Mouse (Mus musculus): ENCODE results near the gene Syngr3. TPM values are rescaled to one million over a fixed set of nuclear protein-coding genes. Genes with fewer than 3 reads are reported as not detected.
"Not testable (repeated sequence)": the region's sequence is repeated elsewhere in the genome, so short reads cannot be mapped to it uniquely, and the experiment has no call there.

Gene Syngr3
- polyA plus RNA-seq, 1 experiment from 2014 or later, result 1.9 TPM

DNA sequence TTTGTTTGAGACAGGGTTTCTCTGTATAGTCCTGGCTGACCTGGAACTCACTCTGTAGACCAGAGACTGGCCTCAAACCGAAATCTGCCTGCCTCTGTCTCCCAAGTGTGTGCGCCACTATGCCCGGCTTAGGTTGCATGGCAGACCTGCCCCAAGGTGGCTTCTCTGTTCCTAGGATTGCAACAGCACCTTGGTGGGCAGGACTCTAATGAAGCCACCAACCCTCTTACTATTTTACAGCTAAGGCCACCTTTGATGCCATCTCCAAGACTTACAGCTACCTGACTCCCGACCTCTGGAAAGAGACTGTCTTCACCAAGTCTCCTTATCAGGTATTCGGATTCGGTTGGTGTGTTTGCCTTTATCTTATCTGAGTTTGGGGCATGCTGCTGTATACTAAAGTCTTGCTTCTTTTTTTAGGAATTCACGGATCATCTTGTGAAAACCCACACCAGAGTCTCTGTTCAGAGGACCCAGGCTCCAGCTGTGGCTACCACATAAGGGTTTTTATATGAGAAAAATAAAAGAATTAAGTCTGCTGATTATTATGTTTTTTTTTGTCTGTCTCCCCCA lies 31.7 kb upstream of the Syngr3 start:
- not testable (repeated sequence) for H3K9me3 ChIP-seq (ENCODE audit: control insufficient read depth, low read length); H3K27me3 ChIP-seq (ENCODE audit: control insufficient read depth, insufficient read depth, low read depth, low read length); H3K27ac ChIP-seq (ENCODE audit: low read length); ATAC-seq (ENCODE audit: low read depth)
- Histone ChIP-seq H3K36me3 (ENCODE audit: control insufficient read depth, insufficient read depth, low read length) (peaks cover 14% of the 10 kb centered on the region), H3K4me2 (ENCODE audit: low read depth, low read length) (peak overlapping the region; percentile 88), H3K9ac (ENCODE audit: low read length) (peak overlapping the region; percentile 65), H3K4me1 (replicated peaks; ENCODE audit: control insufficient read depth, insufficient read depth, low read length) (peaks cover 31% of the 10 kb centered on the region), H3K4me3 (ENCODE audit: low read length) (peak overlapping the region; percentile 92)
- WGBS, result 34% methylated on average over 7 of the region's 7 CpGs

DNA sequence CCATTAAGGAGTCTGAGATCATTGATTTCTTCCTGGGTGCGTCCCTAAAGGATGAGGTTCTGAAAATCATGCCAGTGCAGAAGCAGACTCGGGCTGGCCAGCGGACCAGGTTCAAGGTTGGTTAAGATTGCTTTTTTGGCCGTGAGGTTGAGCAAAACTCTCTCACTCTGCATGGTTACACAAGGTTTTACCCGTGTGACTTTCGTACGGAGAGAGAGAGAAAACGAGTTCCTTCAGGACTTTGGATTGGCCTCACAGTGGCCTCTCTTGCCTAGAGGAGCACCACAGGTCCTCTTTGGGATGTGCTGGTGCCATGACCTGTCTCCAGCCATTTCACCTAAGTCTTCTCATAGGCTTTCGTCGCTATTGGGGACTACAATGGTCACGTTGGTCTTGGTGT lies 30.9 kb upstream of the Syngr3 start:
- not testable (repeated sequence) for H3K27me3 ChIP-seq (ENCODE audit: control insufficient read depth, insufficient read depth, low read depth, low read length); H3K9me3 ChIP-seq (ENCODE audit: control insufficient read depth, low read length); ATAC-seq (ENCODE audit: low read depth)
- Histone ChIP-seq H3K36me3 (ENCODE audit: control insufficient read depth, insufficient read depth, low read length) (peaks cover 18% of the 10 kb centered on the region), H3K9ac (ENCODE audit: low read length) (peak overlapping the region; percentile 85), H3K4me1 (replicated peaks; ENCODE audit: control insufficient read depth, insufficient read depth, low read length) (peaks cover 31% of the 10 kb centered on the region), H3K4me3 (ENCODE audit: low read length) (peak overlapping the region; percentile 92), H3K27ac (ENCODE audit: low read length) (peak overlapping the region; percentile 80; the same call in 1 of the 2 replicates), H3K4me2 (ENCODE audit: low read depth, low read length) (peak overlapping the region; percentile 88)
- WGBS, result under 1% methylated on average over 10 of the region's 11 CpGs

DNA sequence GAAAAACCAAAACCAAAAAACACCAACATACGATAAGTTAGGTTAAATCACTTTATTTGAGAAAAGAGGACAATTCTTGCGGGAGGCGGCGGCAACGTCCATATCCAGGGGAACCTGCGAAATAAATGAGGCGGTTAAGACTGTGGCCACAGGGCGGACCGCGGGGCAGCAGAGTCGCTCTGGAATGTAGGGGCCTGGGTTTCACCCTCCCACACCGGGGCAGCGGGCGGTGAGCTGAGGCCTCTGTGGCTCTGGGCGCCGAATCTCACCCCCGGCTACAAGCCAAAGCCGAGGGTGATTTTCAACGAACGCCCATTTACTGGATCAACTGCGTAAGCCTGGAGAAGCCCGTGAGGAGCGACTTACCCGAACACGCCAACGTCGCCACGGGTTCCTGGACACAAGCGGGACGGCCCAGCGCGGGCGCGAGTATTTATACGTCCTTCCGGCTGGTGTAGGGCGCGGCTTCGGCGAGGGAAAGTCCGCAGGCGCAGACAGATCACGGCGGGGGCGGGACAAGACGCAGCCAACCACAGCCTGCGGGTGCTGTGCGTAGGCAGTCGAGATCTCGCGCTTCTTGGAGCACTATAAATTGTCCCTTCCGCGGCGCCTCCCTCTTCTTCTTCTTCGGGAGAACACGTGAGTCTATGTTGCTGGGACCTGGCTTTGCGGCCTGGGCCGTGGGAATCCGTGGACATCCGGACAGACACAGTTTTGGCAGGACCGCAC lies 29.9 kb upstream of the Syngr3 start:
- peaks cover 31% of the 10 kb centered on the region for H3K4me1 ChIP-seq (replicated peaks; ENCODE audit: control insufficient read depth, insufficient read depth, low read length)
- H3K27me3 ChIP-seq (ENCODE audit: control insufficient read depth, insufficient read depth, low read depth, low read length), result no peaks in the 10 kb centered on the region
- H3K4me3 ChIP-seq (ENCODE audit: low read length), result peak overlapping the region; percentile 92
- peak overlapping the region; percentile 97 for H3K9ac ChIP-seq (ENCODE audit: low read length)
- peak overlapping the region; percentile 87 for H3K27ac ChIP-seq (ENCODE audit: low read length)
- ATAC-seq (ENCODE audit: low read depth), result peak; percentile 98
- peaks cover 18% of the 10 kb centered on the region for H3K36me3 ChIP-seq (ENCODE audit: control insufficient read depth, insufficient read depth, low read length)
- 0% methylated on average over 61 of the region's 61 CpGs for WGBS
- H3K4me2 ChIP-seq (ENCODE audit: low read depth, low read length), result peak overlapping the region; percentile 88
- H3K9me3 ChIP-seq (ENCODE audit: control insufficient read depth, low read length), result no peaks in the 10 kb centered on the region

DNA sequence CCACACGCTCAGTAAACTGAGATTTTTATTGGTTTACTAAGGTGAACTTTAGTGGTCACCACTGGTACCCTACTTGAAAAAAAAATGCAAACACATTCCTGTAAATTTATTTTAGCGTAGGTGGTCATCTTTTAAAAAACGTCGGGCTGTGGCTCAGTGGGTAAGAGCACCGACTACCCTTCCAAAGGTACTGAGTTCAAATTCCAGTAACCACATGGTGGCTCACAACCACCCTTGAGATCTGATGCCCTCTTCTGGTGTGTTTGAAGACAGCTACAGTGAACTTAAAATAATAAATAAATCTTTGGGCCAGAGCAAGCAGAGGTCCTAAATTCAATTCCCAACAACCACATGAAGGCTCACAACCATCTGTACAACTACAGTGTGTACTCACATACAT lies 29.2 kb upstream of the Syngr3 start:
- ATAC-seq (ENCODE audit: low read depth); H3K27me3 ChIP-seq (ENCODE audit: control insufficient read depth, insufficient read depth, low read depth, low read length); H3K27ac ChIP-seq (ENCODE audit: low read length); H3K9me3 ChIP-seq (ENCODE audit: control insufficient read depth, low read length): not testable (repeated sequence)
- peaks cover 29% of the 10 kb centered on the region for H3K4me1 ChIP-seq (replicated peaks; ENCODE audit: control insufficient read depth, insufficient read depth, low read length)
- H3K4me3 ChIP-seq (ENCODE audit: low read length), result peak overlapping the region; percentile 92
- 54% methylated on average over 5 of the region's 5 CpGs for WGBS
- H3K4me2 ChIP-seq (ENCODE audit: low read depth, low read length), result peak overlapping the region; percentile 65
- peak overlapping the region; percentile 97 for H3K9ac ChIP-seq (ENCODE audit: low read length)
- peaks cover 18% of the 10 kb centered on the region for H3K36me3 ChIP-seq (ENCODE audit: control insufficient read depth, insufficient read depth, low read length)

DNA sequence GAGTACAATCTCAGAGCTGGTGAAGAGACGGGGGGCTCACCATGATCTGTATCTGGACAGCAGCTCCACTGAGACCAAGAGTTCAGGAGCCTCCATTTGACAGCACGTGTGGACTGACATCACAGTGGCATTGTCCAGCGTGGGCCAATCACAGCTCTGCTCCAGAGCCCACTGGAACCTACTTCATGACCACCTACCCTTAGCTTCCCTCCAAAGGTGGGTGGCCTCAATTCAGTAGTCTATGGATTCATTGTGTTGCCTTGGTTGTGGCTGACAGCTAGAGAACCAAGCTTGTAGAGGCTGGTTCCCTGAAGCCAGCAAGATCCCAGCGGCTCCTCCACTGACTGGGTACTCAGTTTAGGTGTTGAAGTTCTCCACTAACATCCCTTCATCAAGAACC lies 28.2 kb upstream of the Syngr3 start, which contains the start of the genes Rnf151 and Rps2:
Rnf151 (minus strand) TSS at position 121 of the 400 bp plus-strand sequence.
Rps2 (plus strand) TSS at position 174 of the 400 bp plus-strand sequence.
- Histone ChIP-seq H3K4me3 (ENCODE audit: low read length) (peak within 1 kb of the TSS; percentile 92), H3K27me3 (ENCODE audit: control insufficient read depth, insufficient read depth, low read depth, low read length) (no peaks in the 10 kb centered on the region), H3K9me3 (ENCODE audit: control insufficient read depth, low read length) (no peaks in the 10 kb centered on the region), H3K4me2 (ENCODE audit: low read depth, low read length) (peak within 1 kb of the TSS; percentile 65), H3K9ac (ENCODE audit: low read length) (peak within 1 kb of the TSS; percentile 97), H3K27ac (ENCODE audit: low read length) (no peak within 1 kb of the TSS), H3K36me3 (ENCODE audit: control insufficient read depth, insufficient read depth, low read length) (peaks cover 18% of the 10 kb centered on the region), H3K4me1 (replicated peaks; ENCODE audit: control insufficient read depth, insufficient read depth, low read length) (peaks cover 23% of the 10 kb centered on the region)
- no peak for ATAC-seq (ENCODE audit: low read depth)
- 83% methylated on average over 4 of the region's 4 CpGs for WGBS

DNA sequence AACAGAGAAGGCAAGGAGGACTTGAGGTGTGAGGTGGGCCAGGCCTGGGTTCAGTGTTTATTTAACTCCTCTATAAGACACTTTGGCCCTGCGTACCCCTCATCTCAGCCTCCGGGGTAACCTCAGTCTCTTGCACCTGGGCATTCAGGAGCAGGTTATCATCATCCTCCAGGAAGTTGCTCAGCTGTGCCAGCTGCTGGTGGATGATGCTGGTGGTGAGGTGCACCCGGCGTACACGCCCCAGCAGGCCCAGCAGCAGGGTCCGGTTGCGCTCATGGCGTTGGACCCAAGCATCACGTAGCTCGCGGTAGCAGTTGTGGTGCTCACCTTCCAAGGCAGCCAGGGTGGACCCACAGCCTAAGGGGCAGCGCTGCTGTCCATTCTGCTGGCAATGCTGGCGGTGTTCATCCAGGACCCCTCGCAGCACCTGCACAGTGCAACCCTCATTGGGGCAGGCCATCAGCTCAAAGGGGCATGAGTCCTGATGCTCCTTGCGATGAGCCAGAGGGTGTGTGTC lies 26.5 kb upstream of the Syngr3 start:
- Histone ChIP-seq H3K4me2 (ENCODE audit: low read depth, low read length) (no peak overlapping the region), H3K9ac (ENCODE audit: low read length) (no peak overlapping the region), H3K9me3 (ENCODE audit: control insufficient read depth, low read length) (no peaks in the 10 kb centered on the region), H3K27me3 (ENCODE audit: control insufficient read depth, insufficient read depth, low read depth, low read length) (no peaks in the 10 kb centered on the region), H3K36me3 (ENCODE audit: control insufficient read depth, insufficient read depth, low read length) (peaks cover 6% of the 10 kb centered on the region; the same call in 1 of the 2 replicates), H3K4me3 (ENCODE audit: low read length) (no peak overlapping the region), H3K4me1 (replicated peaks; ENCODE audit: control insufficient read depth, insufficient read depth, low read length) (peaks cover 7% of the 10 kb centered on the region), H3K27ac (ENCODE audit: low read length) (no peak overlapping the region)
- WGBS, result 94% methylated on average over 15 of the region's 15 CpGs
- ATAC-seq (ENCODE audit: low read depth), result no peak

DNA sequence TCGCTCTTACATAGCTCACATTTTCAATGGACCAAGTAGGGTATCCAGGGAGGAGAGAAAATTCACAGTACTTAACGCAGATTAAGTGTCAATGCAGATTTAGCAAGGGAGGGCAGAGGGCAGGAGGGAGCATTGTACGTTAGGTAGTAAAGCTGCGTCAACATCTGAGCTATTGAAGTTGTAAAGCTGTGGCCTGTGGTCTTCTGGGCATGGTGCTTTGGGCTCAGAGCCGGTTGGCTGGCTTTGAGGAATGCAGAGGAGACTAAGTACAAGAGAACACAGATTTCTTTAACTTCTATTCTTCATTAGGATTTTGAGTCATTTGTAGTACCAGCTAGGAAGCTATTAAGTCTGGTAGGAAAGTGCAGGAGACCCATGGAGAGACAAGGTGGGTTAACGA lies 25.8 kb upstream of the Syngr3 start:
- Histone ChIP-seq H3K4me3 (ENCODE audit: low read length) (no peak overlapping the region), H3K4me1 (replicated peaks; ENCODE audit: control insufficient read depth, insufficient read depth, low read length) (peaks cover 6% of the 10 kb centered on the region), H3K9me3 (ENCODE audit: control insufficient read depth, low read length) (no peaks in the 10 kb centered on the region), H3K27me3 (ENCODE audit: control insufficient read depth, insufficient read depth, low read depth, low read length) (no peaks in the 10 kb centered on the region), H3K27ac (ENCODE audit: low read length) (no peak overlapping the region), H3K4me2 (ENCODE audit: low read depth, low read length) (no peak overlapping the region), H3K9ac (ENCODE audit: low read length) (no peak overlapping the region), H3K36me3 (ENCODE audit: control insufficient read depth, insufficient read depth, low read length) (peaks cover 6% of the 10 kb centered on the region; the same call in 1 of the 2 replicates)
- ATAC-seq (ENCODE audit: low read depth), result no peak
- 75% methylated on average over 6 of the region's 6 CpGs for WGBS

DNA sequence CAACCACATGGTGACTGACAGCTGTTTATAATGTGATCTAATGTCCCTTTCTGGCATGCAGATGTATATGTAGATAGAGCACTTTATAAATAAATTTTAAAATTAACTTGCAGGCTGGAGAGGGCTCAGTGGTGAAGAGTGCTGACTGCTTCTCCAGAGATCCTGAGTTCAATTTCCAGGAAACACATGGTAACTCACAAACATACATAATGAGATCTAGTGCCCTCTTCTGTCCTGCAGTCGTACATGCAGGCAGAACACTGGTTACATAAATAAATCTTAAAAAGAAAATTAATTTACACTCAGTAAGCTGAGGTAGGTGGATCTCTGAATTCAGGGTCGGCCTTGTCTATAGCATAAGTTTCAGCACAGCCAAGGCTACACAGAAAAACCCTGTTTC lies 18.9 kb upstream of the Syngr3 start:
- Histone ChIP-seq H3K4me2 (ENCODE audit: low read depth, low read length) (peak overlapping the region; percentile 79), H3K9ac (ENCODE audit: low read length) (no peak overlapping the region), H3K36me3 (ENCODE audit: control insufficient read depth, insufficient read depth, low read length) (peaks cover 8% of the 10 kb centered on the region), H3K27ac (ENCODE audit: low read length) (no peak overlapping the region), H3K4me1 (replicated peaks; ENCODE audit: control insufficient read depth, insufficient read depth, low read length) (peaks cover 7% of the 10 kb centered on the region), H3K4me3 (ENCODE audit: low read length) (no peak overlapping the region; the same call in 1 of the 2 replicates), H3K9me3 (ENCODE audit: control insufficient read depth, low read length) (no peaks in the 10 kb centered on the region), H3K27me3 (ENCODE audit: control insufficient read depth, insufficient read depth, low read depth, low read length) (no peaks in the 10 kb centered on the region)
- no peak for ATAC-seq (ENCODE audit: low read depth)
- WGBS, result 25% methylated on average over 2 of the region's 2 CpGs

DNA sequence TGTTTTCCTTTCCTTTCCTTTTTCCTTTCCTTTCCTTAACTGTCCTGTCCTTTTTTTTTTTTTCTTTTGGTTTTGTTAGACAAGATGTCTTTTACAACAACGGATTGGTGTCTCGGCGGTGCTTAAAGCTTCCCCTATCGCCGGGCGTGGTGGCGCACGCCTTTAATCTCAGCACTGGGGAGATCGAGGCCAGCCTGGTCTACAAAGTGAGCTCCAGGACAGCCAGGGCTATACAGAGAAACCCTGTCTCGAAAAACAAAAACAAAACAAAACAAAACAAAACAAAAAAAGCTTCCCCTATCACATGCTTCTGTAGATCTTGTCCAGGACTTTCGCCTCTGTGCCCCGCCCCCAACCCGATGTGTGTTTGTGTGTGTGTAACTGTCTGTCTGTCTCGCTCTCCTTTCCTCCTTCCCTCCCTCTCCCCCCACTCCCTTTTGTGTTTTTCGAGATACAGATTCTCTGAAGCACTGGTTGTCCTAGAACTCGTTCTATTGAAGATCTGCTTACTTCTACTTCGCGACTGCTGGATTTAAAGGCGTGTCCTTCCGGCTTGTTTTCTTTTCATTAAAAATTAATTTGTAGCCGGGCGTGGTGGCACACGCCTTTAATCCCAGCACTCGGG lies 18.2 kb upstream of the Syngr3 start:
- Histone ChIP-seq H3K36me3 (ENCODE audit: control insufficient read depth, insufficient read depth, low read length) (peaks cover 10% of the 10 kb centered on the region), H3K4me3 (ENCODE audit: low read length) (peak overlapping the region; percentile 90), H3K4me2 (ENCODE audit: low read depth, low read length) (peak overlapping the region; percentile 79), H3K27ac (ENCODE audit: low read length) (peak overlapping the region; percentile 86; the same call in 1 of the 2 replicates), H3K4me1 (replicated peaks; ENCODE audit: control insufficient read depth, insufficient read depth, low read length) (peaks cover 7% of the 10 kb centered on the region), H3K9me3 (ENCODE audit: control insufficient read depth, low read length) (no peaks in the 10 kb centered on the region), H3K9ac (ENCODE audit: low read length) (peak overlapping the region; percentile 86), H3K27me3 (ENCODE audit: control insufficient read depth, insufficient read depth, low read depth, low read length) (no peaks in the 10 kb centered on the region)
- WGBS, result 3% methylated on average over 24 of the region's 24 CpGs
- peak; percentile 46 for ATAC-seq (ENCODE audit: low read depth)

All from lung, embryonic 16.5 days (tissue).